Mouse (Mus musculus) hindbrain, embryonic 11.5 days (tissue): ENCODE results near the gene Naglu. TPM values are rescaled to one million over a fixed set of nuclear protein-coding genes. Genes with fewer than 3 reads are reported as not detected.

Experiments used
- ATAC-seq: fragments of 200-750 bp; cut with Nextera tagmentation; 2 replicates; pipeline ENCODE4 v1.8.0; 2017; ENCODE audit warnings: mild to moderate bottlenecking, moderate TSS enrichment, moderate library complexity; ENCODE audit not compliant: low FRiP score
- DNase-seq: peaks from one replicate; pipeline ENCODE4 v3.0.0-alpha.2; 2015; ENCODE audit warnings: low spot score
- H3K27ac ChIP-seq: fragments of 300-500 bp; sonication (generic); 2 replicates; pipeline ENCODE4 v1.5.1; 2014; ENCODE audit warnings: mild to moderate bottlenecking, low read depth, low read length
- H3K27me3 ChIP-seq: fragments of 300-500 bp; sonication (generic); 2 replicates; pipeline ENCODE4 v1.6.1; 2014; ENCODE audit warnings: mild to moderate bottlenecking, low read length, moderate library complexity, mixed read lengths; ENCODE audit not compliant: control insufficient read depth, insufficient read depth
- H3K36me3 ChIP-seq: fragments of 300-500 bp; sonication (generic); 2 replicates; pipeline ENCODE4 v1.6.1; 2014; ENCODE audit warnings: mild to moderate bottlenecking, low read length, moderate library complexity, mixed read lengths; ENCODE audit not compliant: control insufficient read depth, insufficient read depth
- H3K4me1 ChIP-seq: fragments of 300-500 bp; sonication (generic); replicated peaks from 2 replicates; pipeline ENCODE4 v1.6.1; 2014; ENCODE audit warnings: low read length, mixed read lengths; ENCODE audit not compliant: control insufficient read depth, insufficient read depth
- H3K4me2 ChIP-seq: fragments of 300-500 bp; sonication (generic); replicated peaks from 2 replicates; pipeline ENCODE4 v1.6.1; 2014; ENCODE audit warnings: mild to moderate bottlenecking, low read depth, low read length
- H3K4me3 ChIP-seq: fragments of 300-500 bp; sonication (generic); 2 replicates; pipeline ENCODE4 v1.5.1; 2014; ENCODE audit warnings: low read depth, low read length
- H3K9ac ChIP-seq: fragments of 300-500 bp; sonication (generic); 2 replicates; pipeline ENCODE4 v1.6.1; 2014; ENCODE audit warnings: low read depth, low read length
- H3K9me3 ChIP-seq: fragments of 300-500 bp; sonication (generic); 2 replicates; pipeline ENCODE4 v1.6.1; 2016; ENCODE audit warnings: low read length; ENCODE audit not compliant: control insufficient read depth
- WGBS: fragments of 180-500 bp; shearing (Covaris S2); extraction: QIAGEN DNeasy Blood & Tissue Kit; methylation state at CpG from one replicate; pipeline ENCODE4 v1.1.7; 2014; 5-methylcytosine and 5-hydroxymethylcytosine counted together
- polyA plus RNA-seq: library from polyadenylated mRNA; unstranded; fragments of >200 nt; fragmentation: Nextera tagmentation; extraction: Ambion mirVana; gene quantifications from 2 replicates; pipeline ENCODE4 v1.2.1, GENCODE M21; 2014

Gene Naglu
- polyA plus RNA-seq, 1 experiment from 2014 or later, result 5.8 TPM

DNA sequence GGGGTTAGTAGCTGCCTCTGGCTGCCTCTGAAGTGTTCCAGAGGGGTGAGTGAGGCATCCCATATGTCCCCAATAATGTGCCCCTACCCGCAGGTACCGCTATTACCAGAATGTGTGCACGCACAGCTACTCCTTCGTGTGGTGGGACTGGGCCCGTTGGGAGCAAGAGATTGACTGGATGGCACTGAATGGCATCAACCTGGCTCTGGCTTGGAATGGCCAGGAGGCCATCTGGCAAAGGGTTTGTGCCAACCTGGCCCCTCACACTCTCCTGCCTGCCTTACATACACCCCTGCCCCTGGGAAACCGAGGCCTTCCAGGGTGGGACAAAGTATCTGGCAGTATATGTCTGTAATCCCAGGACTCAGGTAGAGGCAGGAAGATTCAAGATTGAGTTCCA lies 1.2 kb downstream of the Naglu start:
- H3K4me1 ChIP-seq, result no peaks in the 10 kb centered on the region; the same call in 1 of the 2 replicates
- no peaks in the 10 kb centered on the region for H3K27me3 ChIP-seq
- no peak for ATAC-seq
- H3K4me2 ChIP-seq, result no peak overlapping the region
- H3K9ac ChIP-seq, result no peak overlapping the region
- DNase-seq, result no peak
- no peaks in the 10 kb centered on the region for H3K9me3 ChIP-seq
- no peak overlapping the region for H3K4me3 ChIP-seq
- no peaks in the 10 kb centered on the region for H3K36me3 ChIP-seq
- WGBS, result 82% methylated on average over 6 of the region's 6 CpGs
- no peak overlapping the region for H3K27ac ChIP-seq

DNA sequence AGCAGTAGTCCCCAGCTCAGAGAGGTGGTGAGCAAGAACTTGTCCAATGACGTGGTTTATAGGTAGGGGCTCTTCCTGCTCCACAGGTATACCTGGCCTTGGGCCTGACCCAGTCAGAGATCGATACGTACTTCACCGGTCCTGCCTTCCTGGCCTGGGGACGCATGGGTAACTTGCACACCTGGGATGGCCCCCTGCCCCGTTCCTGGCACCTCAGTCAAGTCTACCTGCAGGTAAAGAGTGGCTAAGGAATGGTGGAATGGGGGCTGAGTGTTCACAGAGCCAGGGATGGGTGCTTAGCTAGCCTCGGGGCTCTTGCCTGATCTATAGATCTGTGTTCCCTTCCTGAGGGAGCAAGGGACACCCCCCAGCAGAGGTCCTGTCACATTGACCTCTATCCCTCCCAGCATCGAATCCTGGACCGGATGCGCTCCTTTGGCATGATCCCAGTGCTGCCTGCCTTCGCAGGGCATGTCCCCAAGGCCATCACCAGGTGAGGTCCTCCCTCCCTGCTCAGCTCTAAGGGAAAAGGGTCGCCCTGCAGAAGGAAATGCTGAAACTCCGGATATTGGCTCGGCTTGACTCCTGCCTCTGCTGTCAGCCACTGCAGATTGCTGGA lies 2.1 kb downstream of the Naglu start:
- 67% methylated on average over 14 of the region's 14 CpGs for WGBS
- H3K4me2 ChIP-seq, result no peak overlapping the region
- no peak overlapping the region for H3K4me3 ChIP-seq
- H3K9ac ChIP-seq, result no peak overlapping the region
- no peaks in the 10 kb centered on the region for H3K36me3 ChIP-seq
- H3K27me3 ChIP-seq, result no peaks in the 10 kb centered on the region
- H3K27ac ChIP-seq, result no peak overlapping the region
- H3K9me3 ChIP-seq, result no peaks in the 10 kb centered on the region
- no peaks in the 10 kb centered on the region; the same call in 1 of the 2 replicates for H3K4me1 ChIP-seq
- ATAC-seq (no peak), DNase-seq (no peak)

DNA sequence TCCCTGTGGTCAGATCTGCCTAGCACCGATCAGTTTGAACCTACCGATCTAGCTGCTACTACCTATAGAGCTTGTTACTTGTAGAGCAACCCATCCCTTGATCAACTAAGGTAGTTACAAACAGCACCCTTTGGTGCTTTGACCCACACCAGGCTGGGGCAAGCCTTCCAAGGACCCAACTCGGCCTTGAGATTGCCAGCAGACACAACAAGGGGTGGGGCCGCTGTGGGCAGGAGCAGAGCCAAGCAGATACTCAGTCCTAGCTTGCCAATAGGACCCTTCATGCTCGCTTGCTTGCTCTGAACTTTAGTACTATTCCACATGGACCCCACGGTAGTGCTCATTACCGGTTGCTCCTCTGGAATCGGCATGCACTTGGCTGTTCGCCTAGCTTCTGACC lies 8.3 kb downstream of the Naglu start, which contains the start of gene Hsd17b1:
Gene Hsd17b1, plus strand, starts transcription at position 291 of the 400 bp plus-strand sequence.
- WGBS, result 74% methylated on average over 9 of the region's 9 CpGs

DNA sequence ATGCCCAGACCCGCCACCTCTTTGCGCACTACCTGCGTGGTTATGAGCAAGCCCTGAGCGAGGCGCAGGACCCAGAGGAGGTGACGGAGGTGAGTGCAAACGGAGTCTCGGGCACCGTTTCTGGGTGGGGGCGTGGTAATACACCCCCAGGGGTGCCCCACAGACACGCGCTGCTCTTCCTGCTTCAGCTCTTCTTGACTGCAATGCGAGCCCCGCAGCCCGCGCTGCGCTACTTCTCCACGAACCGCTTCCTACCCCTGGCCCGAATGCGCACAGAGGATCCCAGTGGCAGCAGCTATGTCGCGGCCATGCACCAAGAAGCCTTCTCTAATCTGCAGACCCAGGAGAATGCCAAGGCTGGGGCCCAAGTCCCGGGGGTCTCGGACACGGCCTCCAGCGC lies 9.9 kb downstream of the Naglu start:
- Histone ChIP-seq H3K27ac (no peak overlapping the region), H3K9ac (no peak overlapping the region), H3K4me1 (peaks cover 4% of the 10 kb centered on the region), H3K9me3 (no peaks in the 10 kb centered on the region), H3K4me3 (no peak overlapping the region), H3K27me3 (peaks cover 42% of the 10 kb centered on the region), H3K4me2 (no peak overlapping the region), H3K36me3 (no peaks in the 10 kb centered on the region)
- no peak for ATAC-seq
- DNase-seq, result peak; percentile 27
- 3% methylated on average over 27 of the region's 27 CpGs for WGBS

More for the DNA sequence above, 8.3 kb downstream of the Naglu start, which contains the start of gene Hsd17b1:
- Histone ChIP-seq H3K27me3 (peaks cover 42% of the 10 kb centered on the region), H3K4me2 (no peak within 1 kb of the TSS), H3K36me3 (no peaks in the 10 kb centered on the region), H3K9ac (no peak within 1 kb of the TSS), H3K4me1 (peaks cover under 1% of the 10 kb centered on the region), H3K27ac (no peak within 1 kb of the TSS), H3K9me3 (no peaks in the 10 kb centered on the region), H3K4me3 (no peak within 1 kb of the TSS)
- no peak for ATAC-seq
- DNase-seq, result no peak

DNA sequence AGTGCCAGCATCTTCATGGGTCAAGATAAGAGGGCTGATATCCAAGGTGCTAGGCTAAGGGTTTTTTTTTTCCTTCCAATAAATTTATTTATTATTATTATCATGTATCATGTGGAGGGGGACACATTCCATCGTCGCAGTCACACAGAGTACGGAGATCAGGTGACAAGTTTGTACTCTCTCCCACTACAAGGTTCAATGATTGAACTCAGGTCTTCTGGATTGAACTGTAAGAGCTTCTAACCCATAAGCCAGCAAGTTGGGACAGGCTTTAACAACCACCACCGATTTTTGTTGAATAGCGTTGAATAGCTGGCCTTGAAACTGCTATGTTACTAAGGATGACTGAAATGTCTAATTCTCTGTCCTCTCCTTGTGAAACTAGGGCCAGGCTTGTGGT lies 10.6 kb downstream of the Naglu start:
- 66% methylated on average over 5 of the region's 5 CpGs for WGBS

DNA sequence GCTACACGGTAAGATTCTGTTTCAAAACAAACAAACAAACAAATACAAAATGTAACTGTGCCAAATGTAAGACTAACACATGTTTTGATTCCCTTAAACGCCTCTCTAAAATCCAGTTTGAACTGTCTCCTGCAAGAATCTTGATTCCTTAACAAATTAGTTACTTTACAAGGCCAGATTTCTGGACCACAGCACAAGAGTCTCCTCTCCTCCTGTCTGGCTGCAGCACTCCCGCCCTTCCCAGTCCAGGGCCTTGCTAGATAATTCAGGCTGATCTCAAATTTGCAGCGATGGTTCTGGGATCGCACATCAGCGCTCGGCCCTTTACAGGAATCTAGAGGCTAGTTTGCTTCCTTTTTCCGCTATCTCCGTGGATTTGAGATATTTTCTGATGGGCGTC lies 11.8 kb downstream of the Naglu start:
- 8% methylated on average over 10 of the region's 10 CpGs for WGBS
- DNase-seq (no peak), ATAC-seq (no peak)
- Histone ChIP-seq H3K36me3 (no peaks in the 10 kb centered on the region), H3K27me3 (peaks cover 42% of the 10 kb centered on the region), H3K4me3 (peak overlapping the region; percentile 88), H3K9me3 (no peaks in the 10 kb centered on the region), H3K4me2 (peak overlapping the region; percentile 86), H3K4me1 (peaks cover 9% of the 10 kb centered on the region), H3K27ac (no peak overlapping the region), H3K9ac (peak overlapping the region; percentile 96)

More for the DNA sequence above, 10.6 kb downstream of the Naglu start:
- Histone ChIP-seq H3K36me3 (no peaks in the 10 kb centered on the region), H3K4me1 (peaks cover 4% of the 10 kb centered on the region), H3K9ac (no peak overlapping the region), H3K9me3 (no peaks in the 10 kb centered on the region), H3K4me2 (no peak overlapping the region), H3K27me3 (peaks cover 42% of the 10 kb centered on the region), H3K27ac (no peak overlapping the region), H3K4me3 (no peak overlapping the region)
- DNase-seq, result no peak
- no peak for ATAC-seq

DNA sequence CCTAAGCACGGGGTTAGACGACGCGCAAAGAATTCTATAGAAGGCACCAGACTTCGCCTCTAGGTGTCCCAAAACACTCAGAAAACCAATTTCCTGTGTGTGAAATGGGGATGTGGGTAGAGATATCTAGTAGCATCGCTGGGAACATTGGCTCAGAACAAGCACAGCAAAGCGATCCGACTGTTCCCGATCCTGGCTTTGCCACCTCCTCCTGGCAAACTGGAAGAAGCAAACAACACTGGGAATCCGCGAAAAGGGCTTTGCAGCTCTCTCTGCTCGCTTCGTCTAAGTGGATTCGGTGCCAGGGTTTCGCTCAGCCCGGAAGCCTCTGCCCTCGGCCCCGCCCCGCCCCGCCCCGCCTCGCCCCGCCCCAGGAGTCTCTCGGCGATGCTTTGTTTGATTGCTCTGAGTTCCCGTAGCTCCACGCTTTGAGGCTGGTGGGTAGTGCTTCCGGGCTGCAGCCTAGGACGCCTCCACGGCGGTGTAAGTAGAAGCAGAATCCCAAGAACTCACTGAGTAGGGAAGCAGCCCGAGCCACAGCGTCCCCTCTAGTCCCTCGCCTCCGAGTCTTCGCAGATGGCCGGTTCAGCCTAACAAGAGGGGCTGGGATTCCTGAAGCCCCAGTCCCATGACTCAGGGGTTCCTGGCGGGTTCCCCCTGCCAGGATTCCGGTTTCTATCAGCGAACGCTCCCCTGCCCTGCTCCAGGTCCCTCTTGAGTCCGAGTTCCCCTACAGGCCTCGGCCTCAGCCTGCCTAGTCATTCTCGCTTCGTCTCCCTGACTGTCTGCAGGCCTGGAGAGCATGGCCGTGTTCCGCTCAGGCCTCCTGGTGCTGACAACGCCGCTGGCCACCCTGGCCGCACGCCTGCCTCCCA lies 12.6 kb downstream of the Naglu start, which contains the start of gene Coasy:
Gene Coasy, plus strand, starts transcription at position 358 of the 875 bp plus-strand sequence.
- Histone ChIP-seq H3K9me3 (no peaks in the 10 kb centered on the region), H3K4me3 (peak within 1 kb of the TSS; percentile 88), H3K9ac (peak within 1 kb of the TSS; percentile 96), H3K27ac (peak within 1 kb of the TSS; percentile 87), H3K4me1 (peaks cover 10% of the 10 kb centered on the region), H3K36me3 (no peaks in the 10 kb centered on the region), H3K4me2 (peak within 1 kb of the TSS; percentile 86), H3K27me3 (peaks cover 39% of the 10 kb centered on the region)
- DNase-seq (peak; percentile 88), ATAC-seq (peak; percentile 88)
- under 1% methylated on average over 51 of the region's 51 CpGs for WGBS

DNA sequence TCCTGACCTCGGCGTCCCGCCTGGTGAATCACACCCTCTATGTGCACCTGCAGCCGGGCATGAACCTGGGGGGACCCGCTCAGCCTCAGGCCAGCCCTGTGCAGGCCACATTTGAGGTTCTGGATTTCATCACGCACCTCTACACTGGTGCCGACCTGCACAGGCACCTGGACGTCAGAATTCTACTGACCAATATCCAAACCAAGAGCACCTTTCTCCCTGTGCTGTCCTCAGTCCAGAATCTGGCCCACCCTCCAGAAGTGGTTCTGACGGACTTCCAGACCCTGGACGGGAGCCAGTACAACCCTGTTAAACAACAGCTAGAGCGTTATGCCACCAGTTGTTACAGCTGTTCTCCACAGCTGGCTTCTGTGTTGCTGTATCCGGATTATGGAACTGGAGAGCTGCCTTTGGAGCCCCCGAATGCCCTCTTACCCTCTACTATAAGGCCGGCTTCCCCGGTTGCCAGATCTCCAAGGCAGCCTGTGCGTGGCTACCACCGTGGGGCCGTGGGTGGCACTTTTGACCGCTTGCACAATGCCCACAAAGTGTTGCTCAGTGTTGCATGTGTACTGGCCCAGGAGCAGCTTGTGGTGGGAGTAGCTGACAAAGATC lies 13.4 kb downstream of the Naglu start:
- 37% methylated on average over 19 of the region's 19 CpGs for WGBS
- H3K9ac ChIP-seq, result peak overlapping the region; percentile 96
- peak overlapping the region; percentile 87 for H3K27ac ChIP-seq
- H3K4me2 ChIP-seq, result peak overlapping the region; percentile 86
- H3K4me1 ChIP-seq, result peaks cover 10% of the 10 kb centered on the region
- no peaks in the 10 kb centered on the region for H3K9me3 ChIP-seq
- ATAC-seq (peak; percentile 18; the same call in 1 of the 2 replicates), DNase-seq (no peak)
- peaks cover 31% of the 10 kb centered on the region for H3K27me3 ChIP-seq
- H3K4me3 ChIP-seq, result peak overlapping the region; percentile 88
- H3K36me3 ChIP-seq, result no peaks in the 10 kb centered on the region
